Mouse (Mus musculus) embryonic facial prominence, embryonic 15.5 days (tissue): ENCODE results near the gene Gaa. TPM values are rescaled to one million over a fixed set of nuclear protein-coding genes. Genes with fewer than 3 reads are reported as not detected.

Experiments used
- ATAC-seq: fragments of 200-750 bp; cut with Nextera tagmentation; 2 replicates; pipeline ENCODE4 v1.8.0; 2017; ENCODE audit warnings: low read depth, moderate TSS enrichment; ENCODE audit not compliant: insufficient number of reproducible peaks, low FRiP score, low TSS enrichment
- H3K27ac ChIP-seq: fragments of 300-500 bp; sonication (generic); replicated peaks from 2 replicates; pipeline ENCODE4 v1.5.1; 2015; ENCODE audit warnings: mild to moderate bottlenecking, inconsistent platforms
- H3K27me3 ChIP-seq: fragments of 300-500 bp; sonication (generic); 2 replicates; pipeline ENCODE4 v1.6.1; 2015; ENCODE audit warnings: inconsistent platforms
- H3K36me3 ChIP-seq: fragments of 300-500 bp; sonication (generic); 2 replicates; pipeline ENCODE4 v1.6.1; 2015; ENCODE audit warnings: mild to moderate bottlenecking, inconsistent platforms
- H3K4me1 ChIP-seq: fragments of 300-500 bp; sonication (generic); 2 replicates; pipeline ENCODE4 v1.6.1; 2015; ENCODE audit warnings: inconsistent platforms
- H3K4me2 ChIP-seq: fragments of 300-500 bp; sonication (generic); replicated peaks from 2 replicates; pipeline ENCODE4 v1.6.1; 2015; ENCODE audit warnings: mild to moderate bottlenecking, inconsistent platforms
- H3K4me3 ChIP-seq: fragments of 300-500 bp; sonication (generic); replicated peaks from 2 replicates; pipeline ENCODE4 v1.5.1; 2015; ENCODE audit warnings: mild to moderate bottlenecking, inconsistent platforms
- H3K9ac ChIP-seq: fragments of 300-500 bp; sonication (generic); 2 replicates; pipeline ENCODE4 v1.6.1; 2015; ENCODE audit warnings: inconsistent platforms
- H3K9me3 ChIP-seq: fragments of 300-500 bp; sonication (generic); replicated peaks from 2 replicates; pipeline ENCODE4 v1.6.1; 2016; ENCODE audit warnings: inconsistent platforms
- WGBS: fragments of 180-500 bp; shearing (Covaris S2); methylation state at CpG from one replicate; pipeline ENCODE4 v1.1.7; 2015; 5-methylcytosine and 5-hydroxymethylcytosine counted together
- polyA plus RNA-seq: library from polyadenylated mRNA; unstranded; fragments of >200 nt; fragmentation: Nextera tagmentation; extraction: Ambion mirVana; gene quantifications from 2 replicates; pipeline ENCODE4 v1.2.1, GENCODE M21; 2015

Gene Gaa
- 81.4 and 90.1 TPM in 2 replicates for polyA plus RNA-seq

DNA sequence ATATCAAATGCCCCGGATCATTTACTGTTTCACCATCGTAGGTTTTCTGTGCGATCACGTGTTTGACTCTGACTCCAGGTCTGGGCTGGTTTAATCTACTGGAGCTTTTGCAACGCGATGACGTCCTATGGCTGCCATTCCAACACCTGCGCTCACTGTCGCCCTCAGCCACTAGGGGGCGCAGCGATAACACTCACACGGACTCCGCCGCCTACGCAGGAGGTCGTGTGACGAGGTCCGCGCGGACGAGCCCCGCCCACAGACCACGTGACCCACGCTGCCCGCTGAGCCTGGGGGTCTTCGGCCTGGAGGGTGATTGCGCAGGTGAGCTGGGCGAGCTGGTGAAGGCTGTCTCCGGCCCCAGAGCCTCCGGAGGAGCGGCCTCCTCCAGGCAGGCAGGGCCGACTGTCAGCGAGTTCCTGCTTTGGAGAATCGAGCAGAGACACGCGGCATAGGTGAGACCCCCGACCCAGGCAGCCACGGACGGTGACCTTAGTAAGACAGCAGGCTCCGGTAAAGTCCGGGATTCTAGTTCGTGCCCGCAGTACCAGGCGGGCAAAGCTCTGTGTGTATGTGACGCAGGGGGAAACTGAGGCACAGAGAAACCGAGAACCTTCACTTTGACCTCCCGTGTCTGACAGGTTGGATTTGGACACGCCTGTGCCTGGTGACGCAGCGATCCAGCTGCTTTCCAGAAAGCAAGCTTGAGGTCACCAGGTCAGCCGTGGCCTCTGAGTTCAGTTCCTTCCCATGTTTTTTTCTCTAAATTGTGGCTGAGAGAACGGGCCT lies at the start of gene Gaa:
Gene Gaa (plus strand): TSS at position 120 of the 789 bp plus-strand sequence.
- Histone ChIP-seq H3K27me3 (no peaks in the 10 kb centered on the region), H3K4me3 (peak within 1 kb of the TSS; percentile 76), H3K36me3 (peaks cover 11% of the 10 kb centered on the region), H3K9ac (peak within 1 kb of the TSS; percentile 84), H3K27ac (peak within 1 kb of the TSS; percentile 44; the same call in 1 of the 2 replicates), H3K4me2 (peak within 1 kb of the TSS; percentile 93), H3K9me3 (no peaks in the 10 kb centered on the region), H3K4me1 (peaks cover 31% of the 10 kb centered on the region)
- peak; percentile 74; the same call in 1 of the 2 replicates for ATAC-seq
- 2% methylated on average over 52 of the region's 52 CpGs for WGBS

DNA sequence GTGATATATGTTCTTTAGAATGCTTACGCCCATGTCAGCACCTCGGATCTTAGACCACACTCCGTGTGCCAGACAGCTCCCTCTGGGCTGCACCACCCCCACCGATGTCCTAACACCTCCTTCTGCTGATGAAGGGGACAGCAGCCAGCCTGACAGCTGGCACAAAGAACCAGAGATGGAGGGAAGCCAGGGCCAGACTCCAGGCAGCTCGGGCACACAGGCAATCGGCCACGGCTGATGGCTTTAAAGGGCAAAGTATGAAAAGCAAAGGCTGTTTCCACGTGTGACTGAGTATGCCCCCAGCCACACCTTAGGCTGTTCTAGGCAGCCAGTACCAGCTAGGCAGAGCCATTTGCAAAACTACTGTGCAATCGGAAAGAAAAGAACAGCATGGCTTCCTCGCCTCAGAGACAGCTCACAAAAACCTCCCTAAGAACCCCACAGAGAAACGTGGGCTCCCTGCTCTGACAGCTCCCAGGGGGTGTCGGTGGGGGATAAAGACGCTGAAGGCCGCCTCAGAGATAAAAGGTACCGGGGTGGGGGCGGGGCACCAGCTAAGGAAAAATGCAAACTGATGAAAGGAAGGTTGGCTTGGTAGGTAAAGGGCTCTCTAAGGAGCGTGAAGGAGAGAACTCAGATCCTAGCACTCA lies 47.7 kb upstream of the Gaa start:
- 26% methylated on average over 17 of the region's 17 CpGs for whole genome bisulfite sequencing
- Histone ChIP-seq H3K27ac (no peak overlapping the region), H3K4me1 (peaks cover 39% of the 10 kb centered on the region), H3K9me3 (no peaks in the 10 kb centered on the region), H3K36me3 (no peaks in the 10 kb centered on the region; the same call in 1 of the 2 replicates), H3K27me3 (no peaks in the 10 kb centered on the region), H3K4me3 (no peak overlapping the region), H3K4me2 (no peak overlapping the region), H3K9ac (no peak overlapping the region)
- ATAC-seq, result no peak

DNA sequence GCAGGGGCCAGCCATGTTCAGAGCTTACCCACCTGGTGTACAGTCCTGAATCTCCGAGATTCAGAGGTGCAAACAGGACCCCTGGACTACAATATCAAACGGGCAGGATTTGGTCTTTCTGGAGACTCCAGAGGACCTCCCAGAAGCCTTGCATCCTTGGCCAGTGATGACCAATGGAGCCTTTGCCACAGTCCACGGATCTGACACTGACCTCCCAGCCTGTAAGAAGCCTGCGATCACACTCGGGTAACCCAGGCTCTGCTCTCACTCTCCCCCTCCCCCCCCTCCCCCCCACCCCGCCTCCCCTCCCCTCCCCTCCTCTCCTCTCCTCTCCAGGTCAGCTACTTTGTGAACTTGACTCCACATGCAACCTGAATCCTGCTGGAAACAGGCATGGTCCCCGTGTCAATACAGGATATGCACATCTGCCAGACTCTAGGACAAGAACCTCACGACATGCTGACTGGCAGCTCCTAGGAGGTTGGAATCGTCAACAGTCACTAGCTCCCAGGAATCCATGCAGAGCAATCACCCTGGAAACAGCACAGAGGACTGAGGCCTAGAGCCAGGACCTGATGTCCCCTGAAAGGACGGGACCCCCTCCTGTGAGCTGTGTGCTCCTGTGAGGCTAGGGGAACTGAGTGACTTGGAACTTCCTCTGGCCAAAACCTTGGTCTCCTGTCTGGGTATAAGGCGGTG lies 45.7 kb upstream of the Gaa start:
- Histone ChIP-seq H3K9me3 (no peaks in the 10 kb centered on the region), H3K4me3 (no peak overlapping the region), H3K27me3 (no peaks in the 10 kb centered on the region), H3K36me3 (no peaks in the 10 kb centered on the region; the same call in 1 of the 2 replicates), H3K4me1 (peaks cover 37% of the 10 kb centered on the region), H3K4me2 (no peak overlapping the region), H3K9ac (no peak overlapping the region), H3K27ac (no peak overlapping the region)
- ATAC-seq, result no peak
- WGBS, result 45% methylated on average over 10 of the region's 11 CpGs

DNA sequence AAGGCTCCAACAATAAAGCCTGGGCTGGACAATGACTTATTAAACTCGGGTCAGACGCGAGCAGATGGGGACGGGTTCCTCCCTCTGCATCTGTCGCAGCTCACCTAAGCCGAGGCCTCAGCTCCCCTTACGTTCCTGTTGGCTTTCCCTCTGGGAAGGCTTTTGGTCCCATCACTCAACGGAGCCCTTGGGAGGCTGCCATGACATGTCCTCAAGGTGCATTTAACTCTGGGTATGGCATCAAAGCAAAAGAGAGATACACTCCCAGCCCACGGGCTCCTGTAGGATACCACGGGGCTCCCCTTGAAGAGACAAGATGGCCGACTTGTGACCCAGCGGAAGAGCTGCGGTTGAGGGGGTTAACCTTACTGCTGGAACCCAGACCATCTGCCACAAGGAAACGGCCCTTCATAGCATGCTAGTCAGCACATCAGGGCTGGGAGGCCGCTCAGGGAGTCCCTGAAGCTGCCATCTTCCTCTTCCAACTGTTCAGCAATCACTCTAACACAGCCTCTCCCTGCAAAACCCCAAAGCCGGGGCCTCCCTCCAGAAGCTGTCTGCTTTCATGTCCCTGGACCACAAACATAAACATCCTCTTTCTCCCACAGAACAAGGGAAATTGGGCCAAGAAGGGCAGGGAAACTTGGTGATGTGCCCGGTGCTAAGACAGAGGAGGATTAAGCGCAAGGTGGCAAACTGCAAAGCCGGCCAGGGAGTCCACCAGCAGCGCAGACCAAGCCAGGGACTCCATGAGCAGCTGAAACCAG lies 44.4 kb upstream of the Gaa start:
- Histone ChIP-seq H3K4me3 (no peak overlapping the region), H3K27ac (no peak overlapping the region), H3K4me1 (peaks cover 43% of the 10 kb centered on the region), H3K9me3 (no peaks in the 10 kb centered on the region), H3K36me3 (no peaks in the 10 kb centered on the region), H3K27me3 (no peaks in the 10 kb centered on the region), H3K4me2 (no peak overlapping the region), H3K9ac (no peak overlapping the region)
- 68% methylated on average over 20 of the region's 20 CpGs for WGBS
- peak; percentile 39; the same call in 1 of the 2 replicates for ATAC-seq

DNA sequence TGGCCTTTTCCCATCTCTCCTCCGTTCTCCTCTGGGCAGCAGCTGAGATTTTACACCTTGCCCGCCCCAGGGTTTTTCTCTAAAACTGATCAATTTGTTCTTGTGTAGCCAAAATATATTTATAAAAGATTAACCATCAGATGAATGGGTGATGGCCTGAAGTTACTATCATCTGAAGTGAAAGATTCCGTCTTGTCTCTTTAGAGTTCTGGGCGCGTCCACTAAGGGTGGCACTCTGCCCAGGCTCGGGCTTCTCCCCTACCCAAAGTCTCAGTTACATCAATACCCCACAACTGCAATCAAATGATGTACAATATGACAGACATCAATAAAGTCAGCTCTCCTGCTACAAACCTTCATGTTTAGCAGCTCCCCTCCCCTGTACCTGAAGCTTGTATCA lies 42.8 kb upstream of the Gaa start:
- Histone ChIP-seq H3K9me3 (no peaks in the 10 kb centered on the region), H3K4me2 (no peak overlapping the region), H3K4me3 (no peak overlapping the region), H3K27ac (no peak overlapping the region), H3K36me3 (no peaks in the 10 kb centered on the region), H3K27me3 (no peaks in the 10 kb centered on the region), H3K4me1 (peaks cover 50% of the 10 kb centered on the region), H3K9ac (no peak overlapping the region)
- ATAC-seq, result no peak
- WGBS, result 89% methylated on average over 6 of the region's 6 CpGs

DNA sequence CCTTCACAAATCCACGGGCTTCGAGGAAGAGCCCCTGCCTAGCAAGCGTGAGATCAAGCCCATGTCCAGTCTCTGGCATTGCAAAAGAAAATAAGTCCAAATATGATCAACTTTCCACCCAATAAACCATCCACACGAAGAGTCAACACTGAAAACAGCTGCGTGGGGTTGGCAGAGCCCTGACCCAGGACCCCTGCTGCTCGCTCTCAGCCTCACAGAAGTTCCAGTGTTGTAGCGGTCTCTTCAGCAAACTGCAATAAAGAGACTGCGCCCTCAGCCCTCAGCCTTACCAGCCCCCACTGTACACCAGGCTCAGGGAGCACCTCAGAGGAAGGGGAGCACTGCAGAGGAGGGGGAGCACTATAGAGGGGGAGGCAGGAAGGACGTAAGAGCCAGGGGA lies 42.1 kb upstream of the Gaa start:
- Histone ChIP-seq H3K4me3 (no peak overlapping the region), H3K9me3 (no peaks in the 10 kb centered on the region), H3K9ac (no peak overlapping the region), H3K36me3 (no peaks in the 10 kb centered on the region), H3K4me2 (no peak overlapping the region), H3K4me1 (peaks cover 46% of the 10 kb centered on the region), H3K27me3 (no peaks in the 10 kb centered on the region), H3K27ac (no peak overlapping the region)
- 75% methylated on average over 9 of the region's 9 CpGs for WGBS
- ATAC-seq, result no peak

DNA sequence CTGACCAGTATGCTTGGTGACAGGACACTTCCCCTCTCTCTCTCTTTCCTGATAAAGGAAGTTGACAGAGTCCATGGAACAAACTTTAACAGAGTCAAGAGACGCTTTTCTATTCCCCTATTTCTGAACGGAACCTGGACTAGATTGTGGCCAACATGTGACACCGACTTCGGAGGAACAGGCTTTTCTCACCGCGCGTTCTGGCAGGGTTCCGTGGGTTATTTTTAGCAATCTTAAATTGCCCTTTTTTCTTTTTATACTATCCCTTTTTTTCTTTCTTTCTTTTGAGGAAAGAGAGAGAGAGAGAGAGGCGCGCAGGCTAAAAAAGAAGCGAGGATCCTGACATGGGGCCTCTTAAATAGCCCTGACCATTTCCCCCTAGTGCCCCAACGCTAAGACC lies 40.1 kb upstream of the Gaa start:
- Histone ChIP-seq H3K4me2 (peak overlapping the region; percentile 99), H3K27ac (0 out of 2 replicates have a peak overlapping the region, but pooled peaks have one; percentile 63), H3K4me1 (peaks cover 46% of the 10 kb centered on the region), H3K9ac (peak overlapping the region; percentile 71), H3K36me3 (no peaks in the 10 kb centered on the region), H3K27me3 (no peaks in the 10 kb centered on the region), H3K4me3 (peak overlapping the region; percentile 77), H3K9me3 (no peaks in the 10 kb centered on the region)
- ATAC-seq, result no peak
- WGBS, result under 1% methylated on average over 12 of the region's 12 CpGs

DNA sequence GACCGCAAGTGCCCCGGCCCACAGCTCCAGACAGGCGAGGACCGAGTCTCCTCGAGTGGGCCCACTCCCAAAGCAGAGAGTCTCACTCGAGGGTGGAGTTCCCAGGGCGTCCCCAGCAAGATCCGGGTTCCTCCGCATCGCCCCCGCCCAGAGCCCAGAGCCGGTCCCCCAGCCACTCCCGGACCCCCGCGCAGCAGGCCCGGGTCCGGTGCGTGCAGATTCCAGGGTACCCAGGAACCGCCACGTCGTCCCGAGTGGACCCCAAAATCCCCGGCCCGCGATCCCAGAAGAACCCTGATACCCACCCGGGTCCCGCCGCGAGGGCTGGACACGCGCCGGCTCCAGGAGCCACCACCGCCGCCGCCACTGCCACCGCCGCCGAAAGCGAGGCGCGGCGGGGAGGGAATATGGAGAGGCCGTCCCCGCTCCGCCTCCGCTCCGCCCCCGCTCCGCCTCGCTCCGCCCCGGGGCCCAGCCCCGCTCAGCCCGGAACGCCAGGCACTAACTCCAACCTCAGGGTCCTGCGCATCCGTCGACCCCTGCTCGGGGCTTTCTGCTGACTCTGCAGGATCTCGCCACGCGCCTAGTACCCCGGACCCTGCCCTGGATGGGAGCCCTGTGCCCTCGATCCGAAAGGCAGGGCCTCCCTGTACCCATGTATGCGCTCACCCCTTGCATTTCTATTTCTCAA lies 39.5 kb upstream of the Gaa start, which contains the start of the genes Tbc1d16 and Ccdc40:
Gene Tbc1d16 (minus strand): TSS at position 409 of the 691 bp plus-strand sequence.
Gene Ccdc40 (plus strand): TSS at position 482 of the 691 bp plus-strand sequence.
- Histone ChIP-seq H3K4me2 (peak within 1 kb of the TSS; percentile 99), H3K27me3 (no peaks in the 10 kb centered on the region), H3K36me3 (no peaks in the 10 kb centered on the region), H3K9ac (peak within 1 kb of the TSS; percentile 71), H3K4me1 (peaks cover 45% of the 10 kb centered on the region), H3K9me3 (no peaks in the 10 kb centered on the region), H3K4me3 (peak within 1 kb of the TSS; percentile 77), H3K27ac (peak within 1 kb of the TSS; percentile 63; the same call in 1 of the 2 replicates)
- ATAC-seq, result peak; percentile 89
- under 1% methylated on average over 65 of the region's 66 CpGs for WGBS

DNA sequence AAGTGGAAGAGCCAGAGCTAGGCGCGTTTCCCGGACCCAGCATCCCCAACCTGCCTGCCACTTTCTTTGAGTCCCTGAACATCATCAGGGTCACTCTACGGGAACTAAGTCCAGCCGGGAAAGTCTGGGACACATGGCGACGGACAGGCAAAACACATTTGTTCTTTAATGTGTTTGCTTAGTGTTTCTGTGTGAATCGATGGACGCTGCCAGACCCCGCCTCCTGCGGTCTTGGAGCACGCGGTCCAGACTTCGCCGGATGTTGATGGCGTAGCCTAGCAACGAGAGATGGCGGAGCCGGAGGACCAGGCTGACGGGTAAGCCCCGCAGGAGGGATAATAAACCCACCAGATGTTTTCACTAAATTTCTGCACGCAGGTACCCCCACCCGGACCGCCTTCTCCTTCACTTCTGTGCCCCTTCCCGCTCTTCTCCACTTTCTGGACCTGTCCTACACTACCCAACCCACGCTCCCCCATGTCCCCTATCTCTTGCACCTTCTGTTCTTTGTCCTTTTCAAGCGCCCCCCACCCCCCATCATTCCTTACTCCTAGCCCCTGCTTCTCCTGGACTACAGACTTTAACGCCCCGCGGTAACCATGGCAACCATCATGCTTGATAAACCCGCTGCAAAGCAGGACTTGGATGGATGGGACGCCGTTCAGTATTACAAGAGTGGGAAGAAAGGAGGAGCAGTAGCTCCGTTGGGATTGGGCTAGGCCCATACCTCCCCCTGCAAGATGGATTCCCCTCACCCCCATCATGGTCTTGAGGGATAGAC lies 38.7 kb upstream of the Gaa start:
- Histone ChIP-seq H3K27me3 (no peaks in the 10 kb centered on the region), H3K4me1 (peaks cover 37% of the 10 kb centered on the region), H3K27ac (peak overlapping the region; percentile 63; the same call in 1 of the 2 replicates), H3K36me3 (no peaks in the 10 kb centered on the region), H3K4me2 (peak overlapping the region; percentile 99), H3K9ac (0 out of 2 replicates have a peak overlapping the region, but pooled peaks have one; percentile 18), H3K4me3 (peak overlapping the region; percentile 77), H3K9me3 (no peaks in the 10 kb centered on the region)
- ATAC-seq, result peak; percentile 83
- WGBS, result 1% methylated on average over 34 of the region's 34 CpGs
